Mouse (Mus musculus) forebrain, embryonic 16.5 days (tissue): Measurements from ENCODE around the gene Arid4a. TPM values are rescaled to one million over a fixed set of nuclear protein-coding genes. Genes with fewer than 3 reads are reported as not detected.

Source experiments
- ATAC-seq: fragments of 200-750 bp; cut with Nextera tagmentation; 2 replicates; pipeline ENCODE4 v1.8.0; 2017; ENCODE audit warnings: mild to moderate bottlenecking, moderate library complexity
- H3K27ac ChIP-seq: fragments of 300-500 bp; sonication (generic); 2 replicates; pipeline ENCODE4 v1.5.1; 2014; ENCODE audit warnings: low read length, control low read depth
- H3K27me3 ChIP-seq: fragments of 300-500 bp; sonication (generic); replicated peaks from 2 replicates; pipeline ENCODE4 v1.6.1; 2014; ENCODE audit warnings: low read length; ENCODE audit not compliant: control insufficient read depth, insufficient read depth
- H3K36me3 ChIP-seq: fragments of 300-500 bp; sonication (generic); 2 replicates; pipeline ENCODE4 v1.6.1; 2014; ENCODE audit not compliant: control insufficient read depth, insufficient read depth
- H3K4me1 ChIP-seq: fragments of 300-500 bp; sonication (generic); replicated peaks from 2 replicates; pipeline ENCODE4 v1.6.1; 2014; ENCODE audit warnings: low read length; ENCODE audit not compliant: control insufficient read depth, insufficient read depth
- H3K4me2 ChIP-seq: fragments of 300-500 bp; sonication (generic); 2 replicates; pipeline ENCODE4 v1.6.1; 2014; ENCODE audit warnings: mild to moderate bottlenecking, low read length, control low read depth
- H3K4me3 ChIP-seq: fragments of 300-500 bp; sonication (generic); replicated peaks from 2 replicates; pipeline ENCODE4 v1.5.1; 2014; ENCODE audit warnings: mild to moderate bottlenecking, low read length, control low read depth
- H3K9ac ChIP-seq: fragments of 300-500 bp; sonication (generic); replicated peaks from 2 replicates; pipeline ENCODE4 v1.6.1; 2014; ENCODE audit warnings: low read depth, low read length, control low read depth
- H3K9me3 ChIP-seq: fragments of 300-500 bp; sonication (generic); 2 replicates; pipeline ENCODE4 v1.6.1; 2016; ENCODE audit warnings: low read length; ENCODE audit not compliant: control insufficient read depth
- WGBS: fragments of 180-500 bp; shearing (Covaris S2); extraction: QIAGEN DNeasy Blood & Tissue Kit; methylation state at CpG from one replicate; pipeline ENCODE4 v1.1.7; 2014; 5-methylcytosine and 5-hydroxymethylcytosine counted together
- polyA plus RNA-seq: library from polyadenylated mRNA; unstranded; fragments of >200 nt; fragmentation: Nextera tagmentation; extraction: Ambion mirVana; gene quantifications from 2 replicates; pipeline ENCODE4 v1.2.1, GENCODE M21; 2015

Arid4a gene
- polyA plus RNA-seq, 1 experiment from 2014 or later: 52.1 TPM

DNA sequence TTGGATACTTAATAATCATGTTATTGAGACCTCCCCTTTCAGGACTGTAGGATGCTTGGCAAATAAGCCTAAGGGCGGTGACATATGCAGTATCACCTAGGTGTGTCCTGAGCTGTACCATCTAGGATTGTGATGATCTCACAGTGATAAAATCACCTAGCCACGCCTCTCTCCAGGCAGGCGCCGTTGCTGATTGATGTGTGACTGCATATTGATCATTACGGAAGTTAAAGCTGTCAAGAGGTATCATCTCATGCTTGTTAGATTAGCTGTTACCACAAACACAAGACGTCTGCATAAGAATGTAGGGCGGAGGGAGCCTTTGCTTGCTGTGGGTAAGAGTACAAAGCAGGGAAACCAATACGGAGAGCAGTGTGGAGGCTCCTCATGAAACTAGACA lies 14.5 kb downstream of the Arid4a start:
- Histone ChIP-seq H3K4me3 (no peak overlapping the region), H3K27me3 (no peaks in the 10 kb centered on the region), H3K27ac (no peak overlapping the region), H3K9ac (no peak overlapping the region), H3K36me3 (peaks cover 11% of the 10 kb centered on the region), H3K9me3 (no peaks in the 10 kb centered on the region), H3K4me2 (no peak overlapping the region), H3K4me1 (no peaks in the 10 kb centered on the region)
- ATAC-seq: no peak
- WGBS: 91% methylated on average over 8 of the region's 8 CpGs

DNA sequence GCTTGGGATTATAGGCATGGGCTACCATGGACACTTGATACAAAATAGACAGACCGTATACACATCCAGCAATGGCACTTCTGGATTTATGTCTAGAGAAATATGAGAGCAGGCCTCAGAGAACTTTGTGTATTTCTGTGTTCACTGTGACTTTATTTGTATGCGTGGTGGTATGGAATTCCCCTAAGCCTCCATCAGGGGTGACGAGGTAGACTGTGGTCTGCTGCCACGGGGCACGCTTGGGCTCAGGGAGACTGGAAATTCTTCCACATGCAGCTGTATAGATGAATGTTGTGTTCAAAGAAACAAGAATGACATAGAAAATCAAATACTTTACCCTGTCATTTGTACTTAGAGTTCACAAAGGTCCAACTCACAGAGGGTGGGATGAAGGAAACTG lies 14.9 kb downstream of the Arid4a start:
- Histone ChIP-seq H3K4me1 (no peaks in the 10 kb centered on the region), H3K27ac (no peak overlapping the region), H3K4me2 (no peak overlapping the region), H3K9me3 (no peaks in the 10 kb centered on the region), H3K4me3 (no peak overlapping the region), H3K27me3 (no peaks in the 10 kb centered on the region), H3K9ac (no peak overlapping the region), H3K36me3 (peaks cover 8% of the 10 kb centered on the region)
- 98% methylated on average over 5 of the region's 5 CpGs for WGBS
- ATAC-seq: no peak

DNA sequence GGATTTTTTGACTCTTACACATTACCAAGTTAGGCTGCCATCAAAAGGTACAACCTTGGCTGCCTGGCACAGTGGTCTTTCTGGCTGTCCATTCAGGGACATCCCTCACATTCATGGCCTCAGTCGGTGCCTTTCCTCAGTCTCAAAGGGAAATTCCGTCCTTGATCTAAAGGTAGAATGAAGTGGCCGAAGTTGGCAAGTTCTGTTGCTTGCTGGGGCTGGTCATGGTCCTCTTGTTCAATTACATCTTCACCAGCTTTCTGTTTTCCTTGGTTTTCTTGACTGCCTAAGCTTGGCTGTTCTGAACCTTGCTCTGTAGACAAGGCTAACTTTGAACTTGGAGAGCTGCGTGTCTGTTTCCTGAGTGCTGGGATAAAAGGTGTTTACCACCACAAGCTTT lies 20.0 kb downstream of the Arid4a start:
- no peak for ATAC-seq
- Histone ChIP-seq H3K4me3 (no peak overlapping the region), H3K9me3 (no peaks in the 10 kb centered on the region), H3K27ac (no peak overlapping the region), H3K36me3 (peaks cover 19% of the 10 kb centered on the region), H3K4me1 (no peaks in the 10 kb centered on the region), H3K9ac (no peak overlapping the region), H3K4me2 (no peak overlapping the region), H3K27me3 (no peaks in the 10 kb centered on the region)
- WGBS: 86% methylated on average over 4 of the region's 4 CpGs

DNA sequence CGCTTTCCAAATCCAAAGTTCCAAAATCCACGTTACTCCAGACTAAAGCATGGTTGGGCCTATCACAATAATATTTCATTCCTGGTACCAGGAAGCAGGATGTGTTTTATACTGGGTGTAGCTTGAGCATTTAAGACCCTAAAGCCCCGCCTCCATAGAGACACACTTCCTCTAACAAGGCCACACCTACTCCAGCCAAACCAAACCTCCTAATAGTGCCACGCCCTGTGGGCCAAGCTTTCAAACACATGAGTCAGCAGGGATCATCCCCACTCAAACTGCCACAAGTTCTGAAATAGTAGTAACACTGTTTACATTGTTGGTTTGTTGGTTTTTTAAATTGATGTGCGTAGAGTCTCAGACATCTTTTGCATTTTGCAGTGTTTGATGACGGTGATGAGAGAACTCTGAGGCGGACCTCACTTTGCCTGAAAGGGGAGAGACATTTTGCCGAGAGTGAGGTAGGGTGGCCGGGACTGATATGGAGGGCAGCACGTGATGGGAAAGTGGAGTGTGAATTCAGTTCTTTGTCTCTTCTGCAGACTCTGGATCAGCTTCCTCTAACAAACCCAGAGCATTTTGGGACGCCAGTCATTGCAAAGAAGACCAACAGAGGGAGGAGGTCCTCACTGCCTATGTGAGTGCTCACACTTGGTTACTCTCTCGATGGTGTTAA lies 21.1 kb downstream of the Arid4a start:
- ATAC-seq: no peak
- Histone ChIP-seq H3K27ac (no peak overlapping the region), H3K4me3 (no peak overlapping the region), H3K27me3 (no peaks in the 10 kb centered on the region), H3K4me2 (no peak overlapping the region), H3K4me1 (no peaks in the 10 kb centered on the region), H3K36me3 (peaks cover 19% of the 10 kb centered on the region), H3K9ac (no peak overlapping the region), H3K9me3 (no peaks in the 10 kb centered on the region)
- 94% methylated on average over 12 of the region's 12 CpGs for WGBS

DNA sequence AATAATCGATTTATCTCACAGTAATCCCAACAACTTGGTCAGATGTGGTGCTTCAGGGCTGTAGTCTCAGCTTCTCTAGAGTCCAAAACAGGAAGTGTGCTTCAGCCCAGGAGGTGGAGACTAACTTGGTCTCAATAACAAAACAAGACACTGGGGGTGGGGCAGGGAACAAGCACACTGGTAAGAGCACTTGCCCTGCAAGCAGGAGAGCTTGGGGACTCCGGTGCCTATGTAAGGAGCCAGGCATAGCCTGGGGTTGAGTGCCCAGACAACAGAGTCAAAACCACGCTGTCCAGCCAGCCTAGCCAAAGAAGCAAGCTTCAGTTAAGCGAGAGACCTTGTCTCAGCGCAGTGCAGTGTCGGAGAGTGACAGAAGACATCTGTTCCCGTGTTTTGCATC lies 24.7 kb downstream of the Arid4a start:
- H3K27ac ChIP-seq: no peak overlapping the region
- no peak overlapping the region for H3K4me3 ChIP-seq
- no peaks in the 10 kb centered on the region for H3K27me3 ChIP-seq
- WGBS: 88% methylated on average over 7 of the region's 7 CpGs
- no peak overlapping the region for H3K4me2 ChIP-seq
- H3K36me3 ChIP-seq: peaks cover 19% of the 10 kb centered on the region
- no peaks in the 10 kb centered on the region for H3K9me3 ChIP-seq
- no peak overlapping the region for H3K9ac ChIP-seq
- H3K4me1 ChIP-seq: no peaks in the 10 kb centered on the region
- ATAC-seq: no peak

DNA sequence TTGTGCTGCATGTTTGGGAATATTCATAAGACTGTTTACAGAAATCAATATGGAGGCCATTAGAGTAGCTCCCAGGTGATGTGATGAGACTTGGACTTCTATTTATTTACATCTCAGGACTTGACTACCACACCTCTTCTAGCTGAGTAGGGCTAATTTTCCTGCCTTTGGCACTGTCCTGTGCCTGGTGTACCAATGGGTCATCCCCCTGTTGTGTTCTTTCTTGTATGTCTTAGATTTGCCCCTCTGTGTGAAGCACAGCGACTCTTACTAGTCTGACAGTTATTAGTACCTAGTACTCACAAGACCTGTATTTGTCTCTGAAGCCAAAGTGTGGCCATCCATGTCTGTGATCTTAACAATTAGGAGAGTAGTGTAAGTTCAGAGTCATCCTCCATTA lies 26.7 kb downstream of the Arid4a start:
- Histone ChIP-seq H3K4me2 (no peak overlapping the region), H3K9ac (no peak overlapping the region), H3K27ac (no peak overlapping the region), H3K9me3 (no peaks in the 10 kb centered on the region), H3K4me1 (peaks cover 6% of the 10 kb centered on the region), H3K36me3 (peaks cover 24% of the 10 kb centered on the region), H3K27me3 (no peaks in the 10 kb centered on the region), H3K4me3 (no peak overlapping the region)
- no peak for ATAC-seq
- WGBS: 94% methylated on average over 1 of the region's 1 CpGs

DNA sequence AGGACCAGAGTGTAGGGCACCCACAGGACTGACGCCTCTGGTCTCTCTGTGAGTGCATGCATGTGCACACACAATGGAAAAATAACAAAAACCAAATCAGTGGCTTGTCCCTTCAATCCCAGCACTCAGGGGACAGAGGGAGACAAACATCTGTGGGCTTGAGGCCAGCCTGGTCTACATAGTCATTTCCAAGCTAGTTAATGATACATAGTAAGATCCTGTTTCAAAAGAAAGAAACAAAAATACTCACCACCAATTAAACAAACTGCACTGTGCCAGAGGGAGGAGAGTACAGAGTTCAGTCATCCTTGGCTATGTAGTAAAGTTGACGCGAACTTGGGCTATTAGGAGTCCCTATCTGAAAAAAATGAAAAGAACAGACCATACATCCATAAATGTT lies 27.8 kb downstream of the Arid4a start:
- 83% methylated on average over 3 of the region's 3 CpGs for WGBS
- ATAC-seq: no peak
- Histone ChIP-seq H3K9me3 (no peaks in the 10 kb centered on the region), H3K4me2 (no peak overlapping the region), H3K36me3 (peaks cover 20% of the 10 kb centered on the region), H3K27ac (no peak overlapping the region), H3K4me3 (no peak overlapping the region), H3K4me1 (peaks cover 7% of the 10 kb centered on the region), H3K9ac (no peak overlapping the region), H3K27me3 (no peaks in the 10 kb centered on the region)

DNA sequence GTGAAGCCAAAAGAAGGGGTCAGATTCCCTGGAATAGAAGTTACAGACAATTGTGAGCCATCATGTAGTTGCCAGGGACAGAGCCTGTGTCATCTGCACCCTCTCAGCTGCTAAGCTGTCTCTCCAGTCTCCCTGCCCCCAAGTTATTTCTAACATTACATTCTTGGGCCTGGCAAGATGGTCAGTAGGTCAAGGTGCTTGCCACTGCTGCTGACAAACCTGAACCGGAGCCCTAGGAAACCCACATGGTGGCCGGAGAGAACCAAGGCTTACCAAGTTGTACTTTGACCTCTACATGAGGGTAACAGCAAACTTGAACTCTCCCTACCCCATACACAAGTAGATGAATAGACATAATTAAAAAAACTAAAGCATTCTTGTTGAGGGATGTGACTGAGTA lies 28.7 kb downstream of the Arid4a start:
- Histone ChIP-seq H3K27ac (no peak overlapping the region), H3K36me3 (peaks cover 15% of the 10 kb centered on the region), H3K9me3 (no peaks in the 10 kb centered on the region), H3K9ac (no peak overlapping the region), H3K4me3 (no peak overlapping the region), H3K4me2 (no peak overlapping the region), H3K4me1 (peaks cover 7% of the 10 kb centered on the region), H3K27me3 (no peaks in the 10 kb centered on the region)
- 95% methylated on average over 2 of the region's 2 CpGs for WGBS
- no peak for ATAC-seq

DNA sequence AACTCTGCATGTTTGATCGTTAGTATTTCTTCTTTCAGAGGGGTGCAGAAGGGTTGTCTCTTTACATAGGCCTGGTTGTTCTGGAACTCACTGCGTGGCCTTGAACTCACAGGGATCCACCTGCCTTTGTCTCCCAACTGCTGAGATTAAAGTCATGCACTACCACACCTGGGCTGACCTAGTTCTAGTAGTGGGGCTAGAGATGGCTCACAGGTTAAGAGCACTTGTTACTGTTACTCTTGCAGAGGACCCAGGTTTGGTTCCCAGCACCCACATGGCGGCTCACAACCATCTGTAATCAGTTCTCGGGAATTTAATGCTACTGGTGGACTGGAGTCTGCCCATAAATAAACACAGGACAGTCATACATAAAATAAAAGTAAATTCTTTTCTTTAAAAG lies 30.7 kb downstream of the Arid4a start:
- Histone ChIP-seq H3K27me3 (no peaks in the 10 kb centered on the region), H3K36me3 (peaks cover 7% of the 10 kb centered on the region), H3K9me3 (no peaks in the 10 kb centered on the region), H3K9ac (no peak overlapping the region), H3K4me1 (peaks cover 15% of the 10 kb centered on the region), H3K4me2 (no peak overlapping the region), H3K4me3 (no peak overlapping the region), H3K27ac (no peak overlapping the region; the same call in 1 of the 2 replicates)
- ATAC-seq: no peak
- 97% methylated on average over 4 of the region's 4 CpGs for WGBS
